In the genomic region with DNA sequence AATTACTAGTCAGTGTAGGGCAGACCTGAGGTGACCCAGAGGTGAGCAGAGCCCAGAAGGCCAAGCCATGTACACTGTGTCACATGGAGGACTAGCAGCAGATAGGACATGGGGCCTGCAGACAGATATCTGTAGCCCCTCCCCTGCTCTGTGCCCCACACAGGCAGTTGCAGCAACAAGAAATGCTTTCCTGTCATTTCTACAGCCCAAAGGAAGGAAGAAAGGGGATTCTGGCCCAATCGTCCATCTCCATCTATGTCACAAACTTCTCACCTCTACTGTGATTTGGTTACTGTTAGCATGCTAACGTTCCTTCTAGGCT, we compare ENCODE assay signal across 9 mouse cellular contexts. TPM values are rescaled to one million over a fixed set of nuclear protein-coding genes. Genes with fewer than 3 reads are reported as not detected.
DNase-seq lines count a peak whose midpoint lies in the region; ATAC-seq and TF ChIP-seq lines count a peak whose summit lies in the region.
"Had no signal": no experiment of that assay in that cellular context is flagged by ENCODE, and none has a peak within 500 bp of the region (broad histone marks: within the 10 kb centered on the region; RNA-seq: fewer than 3 reads in every experiment).

No protein-coding gene starts in this region.

- WGBS in lung, embryonic 14.5 days = 7% methylated on average over 2 of the region's 2 CpGs
- 35% methylated on average over 2 of the region's 2 CpGs for WGBS in embryonic facial prominence, embryonic 14.5 days
- WGBS in limb, embryonic 11.5 days = 18% methylated on average over 2 of the region's 2 CpGs
- WGBS in neural tube, embryonic 13.5 days = 41% methylated on average over 2 of the region's 2 CpGs

- H3K9ac ChIP-seq in lung, embryonic 14.5 days = peak overlapping the region; percentile 85
- peak overlapping the region; percentile 81 for H3K9ac ChIP-seq in embryonic facial prominence, embryonic 14.5 days (ENCODE audit: low read depth, low read length)
- H3K9ac ChIP-seq in limb, embryonic 11.5 days (ENCODE audit: low read length) = peak overlapping the region; percentile 89
- peak overlapping the region; percentile 80 for H3K9ac ChIP-seq in neural tube, embryonic 13.5 days

- intact Hi-C loops in left cerebral cortex, postnatal 14 days (cut with DNase I) = loop anchor here (5.0 to 10.0 kb wide), 2 partner anchors 94 to 118 kb away; a partner anchor contains a TSS

- peak overlapping the region; percentile 94 for H3K27ac ChIP-seq in lung, embryonic 14.5 days (ENCODE audit: low read depth)
- peak overlapping the region; percentile 89; the same call in 1 of the 2 replicates for H3K27ac ChIP-seq in embryonic facial prominence, embryonic 14.5 days (replicated peaks; ENCODE audit: low read depth, low read length)
- H3K27ac ChIP-seq in limb, embryonic 11.5 days (replicated peaks; ENCODE audit: low read depth, low read length) = no peak overlapping the region
- peak overlapping the region; percentile 89 for H3K27ac ChIP-seq in neural tube, embryonic 13.5 days (replicated peaks)

- peak overlapping the region; percentile 77 for H3K4me3 ChIP-seq in lung, embryonic 14.5 days (ENCODE audit: low read depth, low read length)
- peak overlapping the region; percentile 63 for H3K4me3 ChIP-seq in embryonic facial prominence, embryonic 14.5 days (ENCODE audit: low read depth, low read length)
- peak overlapping the region; percentile 66; the same call in 1 of the 2 replicates for H3K4me3 ChIP-seq in limb, embryonic 11.5 days (ENCODE audit: low read depth, low read length)
- peak overlapping the region; percentile 56 for H3K4me3 ChIP-seq in neural tube, embryonic 13.5 days

- peak overlapping the region; percentile 90 for H3K4me2 ChIP-seq in lung, embryonic 14.5 days
- peak overlapping the region; percentile 62 for H3K4me2 ChIP-seq in embryonic facial prominence, embryonic 14.5 days (ENCODE audit: low read depth, low read length)
- peak overlapping the region; percentile 58 for H3K4me2 ChIP-seq in limb, embryonic 11.5 days (ENCODE audit: low read depth, severe bottlenecking)
- H3K4me2 ChIP-seq in neural tube, embryonic 13.5 days = peak overlapping the region; percentile 66

- no peaks in the 10 kb centered on the region for H3K27me3 ChIP-seq in lung, embryonic 14.5 days (ENCODE audit: insufficient read depth, low read length)
- no peaks in the 10 kb centered on the region for H3K27me3 ChIP-seq in embryonic facial prominence, embryonic 14.5 days (replicated peaks; ENCODE audit: control insufficient read depth, insufficient read depth, low read length)
- no peaks in the 10 kb centered on the region for H3K27me3 ChIP-seq in limb, embryonic 11.5 days (ENCODE audit: control insufficient read depth, insufficient read depth, low read length)
- no peaks in the 10 kb centered on the region for H3K27me3 ChIP-seq in neural tube, embryonic 13.5 days

- peaks cover 31% of the 10 kb centered on the region; the same call in 1 of the 2 replicates for H3K36me3 ChIP-seq in lung, embryonic 14.5 days (ENCODE audit: insufficient read depth)
- peaks cover 17% of the 10 kb centered on the region for H3K36me3 ChIP-seq in embryonic facial prominence, embryonic 14.5 days (ENCODE audit: control insufficient read depth, insufficient read depth, low read length)
- H3K36me3 ChIP-seq in limb, embryonic 11.5 days (ENCODE audit: control insufficient read depth, insufficient read depth, low read length) = no peaks in the 10 kb centered on the region; the same call in 1 of the 2 replicates
- H3K36me3 ChIP-seq in neural tube, embryonic 13.5 days = peaks cover 15% of the 10 kb centered on the region; the same call in 1 of the 2 replicates

- DNase-seq in lung, embryonic 14.5 days = no peak
- no peak for DNase-seq in lung, postnatal 4 days
- DNase-seq in embryonic facial prominence, embryonic 14.5 days (ENCODE audit: low spot score) = no peak
- DNase-seq in limb, embryonic 11.5 days (ENCODE audit: low spot score) = no peak
- no peak for DNase-seq in left cerebral cortex, postnatal 14 days (ENCODE audit: low spot score in 2 of 2)
- DNase-seq in frontal cortex, postnatal 25 days (ENCODE audit: low spot score in 2 of 2) = no peak

- TF ChIP-seq CTCF in lung, embryonic 14.5 days (IDR thresholded peaks at IDR 0.05; ENCODE audit: low read depth) = no peak

- no peak; the same call in 1 of the 2 replicates for ATAC-seq in lung, embryonic 14.5 days (ENCODE audit: insufficient read depth)
- no peak for ATAC-seq in embryonic facial prominence, embryonic 14.5 days (ENCODE audit: low read depth)
- ATAC-seq in limb, embryonic 11.5 days (ENCODE audit: insufficient number of reproducible peaks, low FRiP score, low TSS enrichment, low read depth) = no peak
- ATAC-seq in neural tube, embryonic 13.5 days (ENCODE audit: low read depth) = no peak
- ATAC-seq in frontal cortex, adult (ENCODE audit: low TSS enrichment) = no peak

- no peaks in the 10 kb centered on the region for H3K9me3 ChIP-seq in lung, embryonic 14.5 days (ENCODE audit: low read depth, low read length)
- H3K9me3 ChIP-seq in embryonic facial prominence, embryonic 14.5 days (ENCODE audit: control insufficient read depth, low read length) = no peaks in the 10 kb centered on the region
- no peaks in the 10 kb centered on the region for H3K9me3 ChIP-seq in limb, embryonic 11.5 days (ENCODE audit: control insufficient read depth, low read length)
- H3K9me3 ChIP-seq in neural tube, embryonic 13.5 days = no peaks in the 10 kb centered on the region

- H3K4me1 ChIP-seq in lung, embryonic 14.5 days (ENCODE audit: insufficient read depth) = peaks cover 14% of the 10 kb centered on the region; the same call in 1 of the 2 replicates
- peaks cover 15% of the 10 kb centered on the region for H3K4me1 ChIP-seq in embryonic facial prominence, embryonic 14.5 days (ENCODE audit: control insufficient read depth, insufficient read depth, low read length)
- peaks cover 8% of the 10 kb centered on the region for H3K4me1 ChIP-seq in limb, embryonic 11.5 days (ENCODE audit: control insufficient read depth, insufficient read depth, low read length)
- H3K4me1 ChIP-seq in neural tube, embryonic 13.5 days (replicated peaks) = peaks cover 22% of the 10 kb centered on the region

RNA-seq across cellular contexts. Expression of a gene that starts 1.1 kb away (rescaled TPM):
- 15.0 and 17.6 TPM in 2 replicates for polyA plus RNA-seq in lung, embryonic 14.5 days (2014; fragmentation: Nextera tagmentation; extraction: Ambion mirVana)
- polyA plus RNA-seq in embryonic facial prominence, embryonic 14.5 days (2014; fragmentation: Nextera tagmentation; extraction: Ambion mirVana) = 9.6 and 10.7 TPM in 2 replicates
- 15.0 and 15.2 TPM in 2 replicates for polyA plus RNA-seq in limb, embryonic 11.5 days (2014; fragmentation: Nextera tagmentation; extraction: Ambion mirVana)
- polyA plus RNA-seq in neural tube, embryonic 13.5 days (2015; fragmentation: Nextera tagmentation; extraction: Ambion mirVana) = 10.1 and 10.6 TPM in 2 replicates
- total RNA-seq in left cerebral cortex, postnatal 14 days (2021) = 1 to 10 TPM; 3.3 to 4.4 TPM

RNA-seq across cellular contexts. Expression of a gene that starts 13.8 kb away (rescaled TPM):
- 2.7 TPM in 2 replicates for polyA plus RNA-seq in lung, embryonic 14.5 days (2014; fragmentation: Nextera tagmentation; extraction: Ambion mirVana)
- 2.4 TPM in 2 replicates for polyA plus RNA-seq in embryonic facial prominence, embryonic 14.5 days (2014; fragmentation: Nextera tagmentation; extraction: Ambion mirVana)
- polyA plus RNA-seq in limb, embryonic 11.5 days (2014; fragmentation: Nextera tagmentation; extraction: Ambion mirVana) = 1.3 and 1.6 TPM in 2 replicates
- polyA plus RNA-seq in neural tube, embryonic 13.5 days (2015; fragmentation: Nextera tagmentation; extraction: Ambion mirVana) = 0.73 and 1.4 TPM in 2 replicates
- 1 to 10 TPM; 2.6 to 3.5 TPM for total RNA-seq in left cerebral cortex, postnatal 14 days (2021)

RNA-seq across cellular contexts. Expression of a gene that starts 33.9 kb away (rescaled TPM):
- polyA plus RNA-seq in lung, embryonic 14.5 days (2014; fragmentation: Nextera tagmentation; extraction: Ambion mirVana) = 14.7 and 16.2 TPM in 2 replicates
- polyA plus RNA-seq in embryonic facial prominence, embryonic 14.5 days (2014; fragmentation: Nextera tagmentation; extraction: Ambion mirVana) = 8.6 and 10.2 TPM in 2 replicates
- polyA plus RNA-seq in limb, embryonic 11.5 days (2014; fragmentation: Nextera tagmentation; extraction: Ambion mirVana) = 10.3 and 10.9 TPM in 2 replicates
- 12.8 and 13.6 TPM in 2 replicates for polyA plus RNA-seq in neural tube, embryonic 13.5 days (2015; fragmentation: Nextera tagmentation; extraction: Ambion mirVana)
- total RNA-seq in left cerebral cortex, postnatal 14 days (2021) = 10 to 100 TPM; 30.6 to 31.2 TPM

RNA-seq across cellular contexts. Expression of a gene that starts 43.2 kb away (rescaled TPM):
- not detected in 2 replicates for polyA plus RNA-seq in lung, embryonic 14.5 days (2014; fragmentation: Nextera tagmentation; extraction: Ambion mirVana)
- polyA plus RNA-seq in embryonic facial prominence, embryonic 14.5 days (2014; fragmentation: Nextera tagmentation; extraction: Ambion mirVana) = not detected in 2 replicates
- not detected in 2 replicates for polyA plus RNA-seq in limb, embryonic 11.5 days (2014; fragmentation: Nextera tagmentation; extraction: Ambion mirVana)
- polyA plus RNA-seq in neural tube, embryonic 13.5 days (2015; fragmentation: Nextera tagmentation; extraction: Ambion mirVana) = not detected in 2 replicates
- total RNA-seq in left cerebral cortex, postnatal 14 days (2021) = not detected
- total RNA-seq: heart, adult 18-20 months had no signal
